Mouse (Mus musculus): Measurements from ENCODE around the gene Tdrd9.
A peak's percentile ranks its signal among the peaks of the same experiment; 100 is the strongest.

Tdrd9 gene

GRCm38 (mm10) chr12:111963339-111963738 lies 8.0 kb upstream of the Tdrd9 start:
- DNase-seq (ENCODE audit: low spot score): no peak

- peak; percentile 96 for DNase-seq (ENCODE audit: low spot score)
Measured at GRCm38 (mm10) chr12:111966683-111967173, 4.6 kb upstream of the Tdrd9 start, which contains the start of gene Atp5mpl. TSS of gene Atp5mpl (minus strand) at chr12:111966977.

GRCm38 (mm10) chr12:111970085-111970484 lies 1.3 kb upstream of the Tdrd9 start:
- no peak for DNase-seq (ENCODE audit: low spot score)

- DNase-seq (ENCODE audit: low spot score): no peak
Measured at GRCm38 (mm10) chr12:111972504-111972903, 1.1 kb downstream of the Tdrd9 start.

- DNase-seq (ENCODE audit: low spot score): no peak
Measured at GRCm38 (mm10) chr12:111974578-111974977, 3.2 kb downstream of the Tdrd9 start.

- no peak for DNase-seq (ENCODE audit: low spot score)
Measured at GRCm38 (mm10) chr12:111977138-111977537, 5.8 kb downstream of the Tdrd9 start.

- no peak for DNase-seq (ENCODE audit: low spot score)
Measured at GRCm38 (mm10) chr12:111978274-111978673, 6.9 kb downstream of the Tdrd9 start.

- no peak for DNase-seq (ENCODE audit: low spot score)
Measured at GRCm38 (mm10) chr12:111980887-111981367, 9.6 kb downstream of the Tdrd9 start, which contains the start of gene Rd3l. TSS of gene Rd3l (minus strand) at chr12:111981317.

GRCm38 (mm10) chr12:111981831-111982230 lies 10.5 kb downstream of the Tdrd9 start:
- DNase-seq (ENCODE audit: low spot score): no peak

- no peak for DNase-seq (ENCODE audit: low spot score)
Measured at GRCm38 (mm10) chr12:111983165-111983564, 11.8 kb downstream of the Tdrd9 start.

- no peak for DNase-seq (ENCODE audit: low spot score)
Measured at GRCm38 (mm10) chr12:111986756-111987155, 15.4 kb downstream of the Tdrd9 start.

GRCm38 (mm10) chr12:111992626-111993025 lies 21.3 kb downstream of the Tdrd9 start:
- DNase-seq (ENCODE audit: low spot score): no peak

- DNase-seq (ENCODE audit: low spot score): no peak
Measured at GRCm38 (mm10) chr12:111995161-111995560, 23.8 kb downstream of the Tdrd9 start.

GRCm38 (mm10) chr12:111999735-112000134 lies 28.4 kb downstream of the Tdrd9 start:
- no peak for DNase-seq (ENCODE audit: low spot score)

- DNase-seq (ENCODE audit: low spot score): peak; percentile 16
Measured at GRCm38 (mm10) chr12:112001223-112001622, 29.9 kb downstream of the Tdrd9 start.

- DNase-seq (ENCODE audit: low spot score): no peak
Measured at GRCm38 (mm10) chr12:112012511-112013270, 41.3 kb downstream of the Tdrd9 start.

- no peak for DNase-seq (ENCODE audit: low spot score)
Measured at GRCm38 (mm10) chr12:112013271-112013801, 42.0 kb downstream of the Tdrd9 start.

- DNase-seq (ENCODE audit: low spot score): no peak
Measured at GRCm38 (mm10) chr12:112016346-112016745, 45.0 kb downstream of the Tdrd9 start.

- no peak for DNase-seq (ENCODE audit: low spot score)
Measured at GRCm38 (mm10) chr12:112023306-112023705, 51.9 kb downstream of the Tdrd9 start.

- DNase-seq (ENCODE audit: low spot score): no peak
Measured at GRCm38 (mm10) chr12:112024581-112025310, 53.4 kb downstream of the Tdrd9 start.

GRCm38 (mm10) chr12:112025457-112025856 lies 54.1 kb downstream of the Tdrd9 start:
- no peak for DNase-seq (ENCODE audit: low spot score)

- no peak for DNase-seq (ENCODE audit: low spot score)
Measured at GRCm38 (mm10) chr12:112025907-112026645, 54.7 kb downstream of the Tdrd9 start.

Measured in spleen, adult 12 weeks (tissue).